Mouse (Mus musculus) heart, postnatal 0 days (tissue): ENCODE measurements around the gene Gatad1.

Source experiments
- CTCF ChIP-seq: IDR thresholded peaks from 2 replicates; pipeline ENCODE4 v1.5.1; 2016; ENCODE audit warnings: antibody characterized with exemption, control low read depth, low read depth
- EP300 ChIP-seq: IDR thresholded peaks from 2 replicates; pipeline ENCODE4 v1.6.1; 2016; ENCODE audit warnings: antibody characterized with exemption, low read depth

DNA sequence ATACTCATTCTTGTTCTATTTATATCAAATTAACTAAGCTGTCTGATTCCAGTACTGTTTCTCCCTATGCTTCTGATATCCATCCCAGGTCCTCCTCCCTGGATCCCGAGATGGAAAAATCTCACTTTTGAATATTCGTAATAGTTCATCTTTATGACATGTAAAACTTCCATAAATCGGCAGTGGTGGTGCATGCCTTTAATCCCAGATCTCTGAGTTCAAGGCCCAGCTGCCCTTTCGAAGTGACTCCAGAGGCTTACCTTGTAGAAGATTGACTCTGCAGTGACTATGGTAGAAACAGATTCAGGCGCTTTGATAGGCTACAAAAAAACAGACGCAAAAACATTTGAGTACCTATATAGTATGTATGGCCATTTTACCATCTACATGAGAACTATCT lies 12.4 kb downstream of the Gatad1 start:
- no peak for TF ChIP-seq CTCF
- TF ChIP-seq EP300 = no peak
